Mouse (Mus musculus): ENCODE measurements at regions not wholly inside any gene's neighbourhood (a gene's known extent, or its start where the extent isn't known, plus 50 kb on each side); places are given as distances from the start of the nearest gene placed in this dataset.

- TF ChIP-seq CTCF (IDR thresholded peaks at IDR 0.05; ENCODE audit: low read depth): no peak
- TF ChIP-seq EP300 (IDR thresholded peaks at IDR 0.05; ENCODE audit: low read depth): no peak
Observed at GRCm38 (mm10) chr10:66607141-66607540, 488.8 kb upstream of the Jmjd1c start.
